Comparison of ENCODE assay signal across 20 mouse cellular contexts in the genomic region with DNA sequence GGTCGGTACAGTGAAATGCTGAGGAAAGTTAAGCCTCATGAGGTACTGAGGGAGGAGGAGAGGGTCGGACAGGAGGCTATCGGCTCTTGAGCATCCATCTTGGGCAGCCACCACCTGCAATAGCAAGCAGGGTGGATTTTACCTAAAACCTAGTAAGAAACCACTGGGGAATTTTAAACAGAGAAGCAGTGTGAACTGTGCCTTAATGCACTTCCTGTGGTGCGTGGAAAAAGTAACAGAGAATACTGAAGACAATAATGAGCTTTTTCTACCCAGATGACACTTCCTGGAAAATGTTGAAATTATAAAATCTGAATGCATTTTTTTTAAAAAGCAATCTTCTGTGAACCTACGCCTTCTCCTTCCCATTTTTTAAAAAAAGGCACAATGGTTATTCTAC.
"Had no signal": no experiment of that assay in that cellular context is flagged by ENCODE, and none has a peak within 500 bp of the region (broad histone marks: within the 10 kb centered on the region; RNA-seq: fewer than 3 reads in every experiment).

No protein-coding gene starts in this region.

- H3K27me3 ChIP-seq: megakaryocyte, embryonic 14.5 days; midbrain, embryonic 13.5 days; neural tube, embryonic 13.5 days had no signal

- H3K9ac ChIP-seq: liver, embryonic 14.5 days; liver, postnatal 0 days; lung, embryonic 14.5 days; midbrain, embryonic 13.5 days; neural tube, embryonic 13.5 days had no signal

- H3K9me3 ChIP-seq: megakaryocyte, embryonic 14.5 days; midbrain, embryonic 10.5 days; midbrain, embryonic 13.5 days; neural tube, embryonic 13.5 days had no signal

- H3K36me3 ChIP-seq: midbrain, embryonic 10.5 days; midbrain, embryonic 13.5 days; neural tube, embryonic 13.5 days had no signal

- ATAC-seq: liver, postnatal 0 days; lung, postnatal 0 days; midbrain, embryonic 13.5 days; midbrain, embryonic 16.5 days had no signal

- DNase-seq: kidney, adult 18-20 months; kidney, adult 9 months; kidney, postnatal 25 days; layer of hippocampus, postnatal 36 days; liver, postnatal 0 days; lung, embryonic 14.5 days; right cerebral cortex, postnatal 14 days; right cerebral cortex, postnatal 4 days; thymus, adult 18-20 months; thymus, postnatal 36 days had no signal

- H3K27ac ChIP-seq: kidney, postnatal 0 days; left cerebral cortex, adult 2 months; liver, embryonic 14.5 days; midbrain, embryonic 10.5 days; midbrain, embryonic 13.5 days; neural tube, embryonic 13.5 days had no signal

- H3K4me3 ChIP-seq: left cerebral cortex, adult 2 months; megakaryocyte, embryonic 14.5 days; midbrain, embryonic 10.5 days; midbrain, embryonic 13.5 days; myocyte; neural tube, embryonic 13.5 days had no signal

- H3K4me2 ChIP-seq: lung, embryonic 14.5 days; midbrain, embryonic 13.5 days; neural tube, embryonic 13.5 days had no signal
